Mouse (Mus musculus) midbrain, embryonic 15.5 days (tissue): ENCODE data around the gene Megf8. TPM values are rescaled to one million over a fixed set of nuclear protein-coding genes. Genes with fewer than 3 reads are reported as not detected.

Source experiments
- ATAC-seq: fragments of 200-750 bp; cut with Nextera tagmentation; replicated peaks from 2 replicates; pipeline ENCODE4 v1.8.0; 2017; ENCODE audit warnings: moderate TSS enrichment
- H3K27ac ChIP-seq: fragments of 300-500 bp; sonication (generic); 2 replicates; pipeline ENCODE4 v1.5.1; 2015; ENCODE audit warnings: mild to moderate bottlenecking, inconsistent platforms
- H3K27me3 ChIP-seq: fragments of 300-500 bp; sonication (generic); replicated peaks from 2 replicates; pipeline ENCODE4 v1.6.1; 2015; ENCODE audit warnings: inconsistent platforms
- H3K36me3 ChIP-seq: fragments of 300-500 bp; sonication (generic); replicated peaks from 2 replicates; pipeline ENCODE4 v1.6.1; 2015; ENCODE audit warnings: inconsistent platforms
- H3K4me1 ChIP-seq: fragments of 300-500 bp; sonication (generic); 2 replicates; pipeline ENCODE4 v1.6.1; 2015; ENCODE audit warnings: inconsistent platforms
- H3K4me2 ChIP-seq: fragments of 300-500 bp; sonication (generic); 2 replicates; pipeline ENCODE4 v1.6.1; 2015; ENCODE audit warnings: inconsistent platforms, mild to moderate bottlenecking, moderate library complexity
- H3K4me3 ChIP-seq: fragments of 300-500 bp; sonication (generic); 2 replicates; pipeline ENCODE4 v1.5.1; 2015; ENCODE audit warnings: mild to moderate bottlenecking, inconsistent platforms
- H3K9ac ChIP-seq: fragments of 300-500 bp; sonication (generic); 2 replicates; pipeline ENCODE4 v1.6.1; 2015; ENCODE audit warnings: mild to moderate bottlenecking, inconsistent platforms
- H3K9me3 ChIP-seq: fragments of 300-500 bp; sonication (generic); 2 replicates; pipeline ENCODE4 v1.6.1; 2016; ENCODE audit warnings: inconsistent platforms
- WGBS: fragments of 180-500 bp; shearing (Covaris S2); methylation state at CpG from one replicate; pipeline ENCODE4 v1.1.7; 2015; ENCODE audit warnings: mixed read lengths; 5-methylcytosine and 5-hydroxymethylcytosine counted together
- polyA plus RNA-seq: library from polyadenylated mRNA; unstranded; fragments of >200 nt; fragmentation: Nextera tagmentation; extraction: Ambion mirVana; gene quantifications from 2 replicates; pipeline ENCODE4 v1.2.1, GENCODE M21; 2015

The Megf8 gene
- polyA plus RNA-seq, 1 experiment from 2014 or later = 27.0 TPM

DNA sequence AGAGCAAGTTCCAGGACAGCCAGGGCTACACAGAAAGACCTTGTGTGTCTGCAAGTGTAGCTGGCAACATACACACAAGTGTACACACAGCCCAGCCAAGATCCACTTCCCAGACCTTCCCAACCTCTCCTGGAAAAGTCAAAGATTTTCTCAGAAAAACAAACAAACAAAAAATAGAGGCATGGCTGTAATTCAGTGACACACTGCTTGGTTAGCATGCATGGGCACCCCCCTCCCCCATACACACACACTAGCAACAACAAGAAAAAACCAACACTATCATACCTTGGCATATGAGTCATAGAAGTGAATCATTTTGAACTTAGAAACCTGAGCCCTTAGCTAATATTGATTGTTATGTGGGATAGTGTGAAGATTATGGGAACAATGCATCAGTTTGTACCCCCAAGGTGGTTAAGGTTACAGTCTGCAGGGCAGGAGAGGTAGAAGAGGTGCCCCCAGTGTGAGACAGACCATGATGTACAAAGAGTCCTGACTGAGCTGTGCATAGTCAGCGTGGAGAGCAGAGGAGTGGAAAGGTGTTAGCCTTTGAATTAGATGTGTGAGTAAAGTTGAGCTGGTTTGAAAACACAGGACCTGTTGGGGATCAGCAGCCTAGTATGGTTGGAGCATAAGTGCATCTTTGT lies 94.1 kb downstream of the Megf8 start:
- no peak overlapping the region for H3K4me3 ChIP-seq
- H3K9ac ChIP-seq = no peak overlapping the region
- no peak overlapping the region for H3K27ac ChIP-seq
- no peaks in the 10 kb centered on the region for H3K27me3 ChIP-seq
- 89% methylated on average over 1 of the region's 1 CpGs for WGBS
- H3K4me2 ChIP-seq = no peak overlapping the region
- H3K9me3 ChIP-seq = no peaks in the 10 kb centered on the region
- no peaks in the 10 kb centered on the region for H3K4me1 ChIP-seq
- no peak for ATAC-seq
- H3K36me3 ChIP-seq = no peaks in the 10 kb centered on the region

DNA sequence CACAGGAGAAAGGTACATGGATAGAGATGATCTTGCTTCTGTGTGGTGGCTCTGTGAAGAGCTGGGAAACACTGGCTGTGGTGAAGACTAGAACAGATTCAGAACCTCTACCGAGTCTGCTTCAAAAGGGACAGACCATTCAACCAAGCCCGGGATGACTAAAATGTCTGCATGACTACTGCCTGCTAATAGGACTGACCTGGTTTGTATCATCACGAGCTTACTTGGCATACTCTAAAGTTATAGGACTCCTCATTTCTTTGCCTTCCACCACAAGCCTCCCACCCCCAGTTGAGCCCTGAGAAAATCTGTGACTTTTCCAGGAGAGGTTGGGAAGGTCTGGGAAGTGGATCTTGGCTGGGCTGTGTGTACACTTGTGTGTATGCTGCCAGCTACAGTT lies 94.9 kb downstream of the Megf8 start:
- WGBS = 90% methylated on average over 3 of the region's 3 CpGs

DNA sequence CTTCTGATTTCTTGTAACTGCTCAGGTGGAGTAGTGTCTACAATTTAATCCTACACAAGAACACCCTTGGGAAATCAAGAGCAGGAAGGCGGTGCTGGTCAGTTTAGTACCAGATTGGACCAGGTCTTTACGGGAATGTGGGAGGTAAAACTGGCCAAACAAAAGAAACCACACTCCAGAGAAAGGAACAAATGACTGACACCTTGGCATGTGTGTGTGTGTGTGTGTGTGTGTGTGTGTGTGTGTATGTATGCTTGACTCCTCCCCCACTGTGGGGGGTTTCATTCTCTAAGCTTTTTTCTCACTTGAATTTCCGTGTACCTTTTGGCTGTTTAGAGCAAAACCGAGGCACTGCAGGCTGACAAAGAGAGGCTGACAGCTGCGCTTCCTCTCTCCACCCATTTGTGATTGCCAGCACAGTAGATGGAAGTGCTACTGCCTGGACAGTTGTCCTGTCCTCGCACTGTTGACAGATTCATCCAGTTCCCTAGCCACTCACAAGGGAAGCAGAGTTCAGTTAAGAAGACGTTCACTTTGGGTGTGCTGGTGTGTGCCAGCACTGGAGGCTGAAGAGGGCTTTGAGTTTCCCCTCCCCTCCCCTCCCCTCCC lies 96.0 kb downstream of the Megf8 start, which contains the start of gene Cxcl17:
TSS of gene Cxcl17 (minus strand) at position 54 of the 609 bp plus-strand sequence.
- 56% methylated on average over 7 of the region's 7 CpGs for WGBS
- no peak within 1 kb of the TSS for H3K9ac ChIP-seq
- no peak for ATAC-seq
- no peak within 1 kb of the TSS for H3K4me3 ChIP-seq
- H3K9me3 ChIP-seq = no peaks in the 10 kb centered on the region
- no peaks in the 10 kb centered on the region for H3K4me1 ChIP-seq
- H3K27me3 ChIP-seq = no peaks in the 10 kb centered on the region
- H3K27ac ChIP-seq = no peak within 1 kb of the TSS
- no peaks in the 10 kb centered on the region for H3K36me3 ChIP-seq
- H3K4me2 ChIP-seq = no peak within 1 kb of the TSS

More for the DNA sequence above, 94.9 kb downstream of the Megf8 start:
- ATAC-seq = no peak
- no peaks in the 10 kb centered on the region for H3K36me3 ChIP-seq
- H3K9ac ChIP-seq = no peak overlapping the region
- no peak overlapping the region for H3K4me3 ChIP-seq
- no peaks in the 10 kb centered on the region for H3K9me3 ChIP-seq
- H3K27me3 ChIP-seq = no peaks in the 10 kb centered on the region
- no peak overlapping the region for H3K27ac ChIP-seq
- H3K4me2 ChIP-seq = no peak overlapping the region
- H3K4me1 ChIP-seq = no peaks in the 10 kb centered on the region

Other genes with a start within 250 kb of the Megf8 start
- 19.5 and 22.1 TPM in 2 replicates for gene Grik5, start 244.8 kb upstream of the Megf8 start, polyA plus RNA-seq
- gene Zfp574, start 244.6 kb upstream of the Megf8 start, polyA plus RNA-seq = 39.1 and 41.3 TPM in 2 replicates
- gene Pou2f2, start 137.4 kb upstream of the Megf8 start, polyA plus RNA-seq = 45.5 and 59.1 TPM in 2 replicates
- 18.5 and 18.7 TPM in 2 replicates for gene Dedd2, start 96.5 kb upstream of the Megf8 start, polyA plus RNA-seq
- 1.8 and 1.9 TPM in 2 replicates for gene Zfp526, start 95.7 kb upstream of the Megf8 start, polyA plus RNA-seq
- gene Gsk3a, start 79.3 kb upstream of the Megf8 start, polyA plus RNA-seq = 19.5 TPM in 2 replicates
- gene Erf, start 66.4 kb upstream of the Megf8 start, polyA plus RNA-seq = 3.3 and 5.3 TPM in 2 replicates
- 42.1 and 45.9 TPM in 2 replicates for gene Cic, start 49.5 kb upstream of the Megf8 start, polyA plus RNA-seq
- 671 and 679 TPM in 2 replicates for gene Pafah1b3, start 19.2 kb upstream of the Megf8 start, polyA plus RNA-seq
- 3.7 and 4.5 TPM in 2 replicates for gene Prr19, start 15.8 kb upstream of the Megf8 start, polyA plus RNA-seq
- gene Tmem145, start 11.1 kb upstream of the Megf8 start, polyA plus RNA-seq = 94.8 and 102 TPM in 2 replicates
- gene Cnfn, start 52.6 kb downstream of the Megf8 start, polyA plus RNA-seq = not detected in 2 replicates
- gene Lipe, start 81.5 kb downstream of the Megf8 start, polyA plus RNA-seq = 10.5 and 12.7 TPM in 2 replicates
- 0.79 and 0.93 TPM in 2 replicates for gene Cxcl17, start 95.7 kb downstream of the Megf8 start, polyA plus RNA-seq
- gene Ceacam1, start 160.4 kb downstream of the Megf8 start, polyA plus RNA-seq = 0.88 and 1.1 TPM in 2 replicates
- 0.13 and 0.34 TPM in 2 replicates for gene Ceacam2, start 222.7 kb downstream of the Megf8 start, polyA plus RNA-seq